In genomic region chr13:86571901-86572300, GRCm38 (mm10) we compare ENCODE assay signal across 16 mouse cellular contexts.
"Had no signal": no experiment of that assay in that cellular context is flagged by ENCODE, and none has a peak within 500 bp of the region (broad histone marks: within the 10 kb centered on the region; RNA-seq: fewer than 3 reads in every experiment).

No protein-coding gene starts in this region.

- DNase-seq: retina, postnatal 1 day; right cerebral cortex, adult 18-20 months; right cerebral cortex, postnatal 14 days; right cerebral cortex, postnatal 25 days; right cerebral cortex, postnatal 4 days; spleen, adult 18-20 months; thymus, adult 18-20 months; thymus, adult 2 months; thymus, postnatal 14 days; thymus, postnatal 25 days; thymus, postnatal 36 days; thymus, postnatal 4 days had no signal

- H3K4me1 ChIP-seq: neural tube, embryonic 13.5 days; neural tube, embryonic 15.5 days; stomach, embryonic 15.5 days had no signal

- H3K36me3 ChIP-seq: neural tube, embryonic 13.5 days; neural tube, embryonic 15.5 days; stomach, embryonic 15.5 days had no signal

- H3K9me3 ChIP-seq: neural tube, embryonic 13.5 days; neural tube, embryonic 15.5 days; stomach, embryonic 15.5 days had no signal

- H3K4me3 ChIP-seq: neural tube, embryonic 13.5 days; neural tube, embryonic 15.5 days; stomach, embryonic 15.5 days had no signal

- H3K27ac ChIP-seq: neural tube, embryonic 13.5 days; neural tube, embryonic 15.5 days; stomach, embryonic 15.5 days; stomach, postnatal 0 days had no signal

- H3K27me3 ChIP-seq: neural tube, embryonic 13.5 days; neural tube, embryonic 15.5 days; stomach, embryonic 15.5 days had no signal
